Mouse (Mus musculus) left cerebral cortex, postnatal 14 days (tissue): ENCODE measurements around the gene Vmn1r66. TPM values are rescaled to one million over a fixed set of nuclear protein-coding genes. Genes with fewer than 3 reads are reported as not detected.
"Not testable (repeated sequence)": the region's sequence is repeated elsewhere in the genome, so short reads cannot be mapped to it uniquely, and the experiment has no call there.

ENCODE experiments used
- DNase-seq, 2 experiments: peaks; one replicate each; pipeline ENCODE4 v3.0.0; 2021 to 2022; ENCODE audit warnings: low spot score in 2 of 2, mixed read lengths in 1 of 2
- intact Hi-C: fragments of 180-260 bp; cut with DNase I; formaldehyde crosslinking; loops from one replicate; pipeline ENCODE4 v1.15.1; 2025
- long read RNA-seq, 2 experiments: library from polyadenylated mRNA; stranded (forward); transcript quantifications; one replicate each; pipeline ENCODE4 v2.0.0; 2021
- total RNA-seq, 2 experiments: library from RNA; stranded (reverse); gene quantifications; 2 replicates each; pipeline ENCODE4 v1.2.3; 2021

Vmn1r66 gene
- total RNA-seq, result not detected
- long read RNA-seq, experiment 1, result 0 reads
- long read RNA-seq, experiment 2, result 0 reads

DNA sequence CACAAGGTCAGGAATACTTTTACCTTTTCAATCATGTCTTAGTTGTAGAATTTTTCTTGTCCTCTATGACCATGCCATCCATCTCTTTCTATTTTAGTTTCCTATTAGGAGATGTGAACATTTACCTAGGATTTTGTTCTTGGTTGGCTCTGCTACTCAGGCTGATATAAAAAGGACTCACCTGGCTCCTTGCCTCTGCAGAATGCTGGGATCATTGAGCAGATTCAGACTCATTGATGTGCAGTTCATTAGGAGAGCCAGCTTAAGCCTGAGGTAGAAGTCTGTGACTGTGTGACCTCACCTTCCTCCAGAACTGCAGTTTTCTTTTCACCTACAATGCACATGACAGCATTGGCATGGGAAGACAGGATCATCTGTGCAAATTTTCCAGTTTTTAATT, at the start of gene Vmn1r66:
TSS of gene Vmn1r66 (minus strand) at position 101 of the 400 bp plus-strand sequence.
- DNase-seq, result no peak
- intact Hi-C loops, result no loop called here

DNA sequence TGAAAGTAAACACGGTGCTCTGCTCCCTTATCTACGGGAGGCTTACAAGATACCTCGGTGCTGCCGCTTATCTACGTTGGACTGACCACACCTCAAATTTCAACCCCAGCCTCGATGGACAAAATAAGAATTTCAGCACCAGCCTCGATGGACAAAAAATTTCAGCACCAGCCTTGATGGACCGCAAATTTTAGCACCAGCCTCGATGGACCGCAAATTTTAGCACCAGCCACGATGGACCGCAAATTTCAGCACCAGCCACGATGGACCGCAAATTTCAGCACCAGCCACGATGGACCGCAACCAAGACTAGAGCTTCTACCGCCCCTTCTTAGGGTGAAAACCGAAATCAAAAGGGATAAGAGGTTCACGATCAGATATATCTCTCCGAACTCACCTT, 47.7 kb upstream of the Vmn1r66 start:
- intact Hi-C loops, DNase-seq: not testable (repeated sequence)

DNA sequence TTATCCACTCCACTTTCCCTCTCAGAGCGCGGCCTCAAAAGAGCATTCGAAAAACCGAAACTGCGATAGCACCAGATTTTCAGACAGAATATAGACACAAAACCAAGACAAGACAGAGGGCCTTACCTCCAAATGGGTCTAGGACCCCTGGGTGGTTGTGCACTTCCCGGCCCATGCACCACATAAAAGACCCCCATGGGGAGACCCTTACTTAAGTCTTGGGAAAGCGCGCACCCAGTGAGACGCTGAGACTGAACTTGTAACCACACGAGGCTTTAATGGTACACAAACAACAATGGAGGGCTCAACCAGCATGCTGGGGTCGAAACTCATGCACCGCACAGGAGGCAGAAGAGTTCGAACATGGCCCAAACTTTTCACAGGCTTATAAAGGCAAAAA, 25.7 kb downstream of the Vmn1r66 start:
- intact Hi-C loops, result no loop called here
- DNase-seq, result no peak

- DNase-seq, result no peak
- intact Hi-C loops, result no loop called here
Measured at GRCm38 (mm10) chr7:10249146-10249545, 28.7 kb downstream of the Vmn1r66 start.

Other genes starting within 250 kb of the Vmn1r66 start
- not detected for gene Vmn2r50, start 224.7 kb downstream of the Vmn1r66 start, total RNA-seq
- not detected for gene Vmn2r51, start 172.3 kb downstream of the Vmn1r66 start, total RNA-seq
- gene Vmn2r52, start 101.4 kb downstream of the Vmn1r66 start, total RNA-seq, result not detected
- not detected for gene Vmn1r67, start 165.3 kb upstream of the Vmn1r66 start, total RNA-seq
- gene Zik1, start 217.4 kb upstream of the Vmn1r66 start, total RNA-seq, result 10 to 100 TPM; 16.7 to 17.1 TPM